Mouse (Mus musculus): ENCODE data around the gene Adamts16.

- TF ChIP-seq POLR2A (IDR thresholded peaks at IDR 0.05; ENCODE audit: control insufficient read depth, extremely low read depth, insufficient read depth, low read length, poor library complexity) (no peak), CTCF (IDR thresholded peaks at IDR 0.05; ENCODE audit: borderline replicate concordance, control insufficient read depth, extremely low read depth, insufficient read depth, low read length, poor library complexity) (no peak)
Measured at GRCm38 (mm10) chr13:70733911-70734310, 107.7 kb downstream of the Adamts16 start.

All from thymus, adult 2 months (tissue).